Mouse (Mus musculus) ES-Bruce4 (cell line): ENCODE data around the gene Hectd4.

Experiments
- CTCF ChIP-seq: IDR thresholded peaks from one replicate; pipeline ENCODE4 v1.8.1; 2011; ENCODE audit warnings: low read depth, low read length
- POLR2A ChIP-seq: IDR thresholded peaks from one replicate; pipeline ENCODE4 v1.8.1; 2011; ENCODE audit warnings: low read length; ENCODE audit not compliant: insufficient read depth

DNA sequence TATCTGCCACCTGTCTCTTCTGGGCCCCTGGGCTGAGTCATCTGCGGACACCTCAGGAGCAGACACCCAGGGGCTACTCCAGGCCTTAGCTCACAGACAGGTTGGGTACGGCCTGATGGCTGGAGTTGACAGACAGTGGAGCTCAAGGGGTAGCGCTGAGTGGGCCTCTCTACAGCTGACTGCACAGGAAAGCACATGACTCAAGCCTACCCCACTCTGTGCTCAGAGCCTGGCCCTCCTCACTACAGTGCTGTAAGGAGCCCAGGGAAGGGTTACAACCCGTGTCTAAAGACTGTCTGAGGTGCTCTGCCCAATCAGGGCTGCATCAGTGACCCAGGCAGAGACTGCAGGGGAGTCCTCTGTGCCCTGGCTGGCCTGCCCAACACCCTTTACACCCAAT lies 147.2 kb downstream of the Hectd4 start:
- TF ChIP-seq CTCF (no peak), POLR2A (no peak)
